Mouse (Mus musculus) cerebellum, adult 2 months (tissue): Measurements from ENCODE around the gene Chaf1b.

Source experiments
- CTCF ChIP-seq: fragments of 200-500 bp; IDR thresholded peaks from 2 replicates; pipeline ENCODE4 v1.5.1; 2011; ENCODE audit warnings: low read depth, mild to moderate bottlenecking, control low read depth, low read length, moderate library complexity, borderline replicate concordance; ENCODE audit not compliant: insufficient read depth
- POLR2A ChIP-seq: fragments of 200-500 bp; IDR thresholded peaks from 2 replicates; pipeline ENCODE4 v1.6.1; 2011; ENCODE audit warnings: low read length, control low read depth, borderline replicate concordance; ENCODE audit not compliant: insufficient read depth

DNA sequence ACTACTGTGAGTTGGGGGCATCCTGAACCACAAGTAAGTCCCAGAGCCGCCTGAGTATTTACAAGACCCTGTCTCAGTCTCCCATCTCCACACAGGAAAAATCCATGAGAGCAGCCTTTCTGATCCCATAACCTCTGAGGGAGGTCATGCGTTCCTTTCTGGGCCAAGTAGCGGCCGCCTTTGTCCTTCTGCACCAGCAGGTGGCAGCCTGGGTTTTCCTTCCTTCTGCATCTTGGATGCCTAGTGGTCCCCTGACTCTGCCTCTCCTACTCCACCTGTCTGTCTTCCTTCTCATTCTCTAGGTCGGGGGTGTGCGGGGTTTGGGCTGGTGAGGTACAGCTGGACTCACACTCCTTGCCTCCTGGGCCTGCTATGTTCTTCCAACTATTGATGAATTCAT, 19.3 kb downstream of the Chaf1b start:
- no peak for TF ChIP-seq CTCF
- TF ChIP-seq POLR2A = no peak
